Mouse (Mus musculus) embryonic fibroblast, embryonic 13.5 days (primary cell): ENCODE measurements at regions not wholly inside any gene's neighbourhood (a gene's known extent, or its start where the extent isn't known, plus 50 kb on each side); places are given as distances from the start of the nearest gene placed in this dataset.

Experiments used
- CTCF ChIP-seq: IDR thresholded peaks from 2 replicates; pipeline ENCODE4 v1.5.1; 2011; ENCODE audit warnings: mild to moderate bottlenecking, control low read depth, low read length, moderate library complexity, borderline replicate concordance; ENCODE audit not compliant: insufficient read depth
- POLR2A ChIP-seq: IDR thresholded peaks from 2 replicates; pipeline ENCODE4 v1.6.1; 2011; ENCODE audit warnings: low read depth, mild to moderate bottlenecking, control low read depth, low read length, moderate library complexity

- TF ChIP-seq POLR2A (no peak), CTCF (no peak)
These were observed 71.8 kb upstream of the Plxna4 start for GRCm38 (mm10) chr6:32659743-32660142.
